Mouse (Mus musculus): ENCODE measurements at regions not wholly inside any gene's neighbourhood (a gene's known extent, or its start where the extent isn't known, plus 50 kb on each side); places are given as distances from the start of the nearest gene placed in this dataset.

- H3K9ac ChIP-seq (ENCODE audit: insufficient read depth, low read depth, low read length, poor library complexity, severe bottlenecking): no peak overlapping the region
- H3K4me1 ChIP-seq (ENCODE audit: control insufficient read depth in 2 of 2, insufficient read depth in 2 of 2, low read length in 2 of 2, poor library complexity in 1 of 2): no peaks in the 10 kb centered on the region
- H3K27ac ChIP-seq (ENCODE audit: insufficient read depth, low read depth, low read length, poor library complexity, severe bottlenecking): no peak overlapping the region
- H3K4me3 ChIP-seq (ENCODE audit: insufficient read depth in 1 of 2, low read depth in 1 of 2, low read length in 2 of 2, poor library complexity in 1 of 2, severe bottlenecking in 1 of 2): no peak overlapping the region
- no peak for DNase-seq (ENCODE audit: low read depth, low spot score)
- no peaks in the 10 kb centered on the region for H3K9me3 ChIP-seq (ENCODE audit: control insufficient read depth, insufficient read depth, low read depth, low read length)
- TF ChIP-seq ZNF384 (IDR thresholded peaks at IDR 0.05; ENCODE audit: low read depth, low read length): no peak
- TF ChIP-seq ZC3H11A (IDR thresholded peaks at IDR 0.05; ENCODE audit: borderline replicate concordance, low read depth, low read length): no peak
- TF ChIP-seq MAFK (IDR thresholded peaks at IDR 0.05; ENCODE audit: insufficient read depth, low read depth, low read length): no peak
- H3K36me3 ChIP-seq (ENCODE audit: control insufficient read depth, insufficient read depth, low read length, poor library complexity, severe bottlenecking): no peaks in the 10 kb centered on the region
- in situ Hi-C loops (cut with MboI; ENCODE audit: low sequenced_read_pairs in 2 of 2, unreplicated experiment in 2 of 2): no loop called here
Measured at GRCm38 (mm10) chr1:61118071-61118470, 140.3 kb downstream of the Icos start.

DNA sequence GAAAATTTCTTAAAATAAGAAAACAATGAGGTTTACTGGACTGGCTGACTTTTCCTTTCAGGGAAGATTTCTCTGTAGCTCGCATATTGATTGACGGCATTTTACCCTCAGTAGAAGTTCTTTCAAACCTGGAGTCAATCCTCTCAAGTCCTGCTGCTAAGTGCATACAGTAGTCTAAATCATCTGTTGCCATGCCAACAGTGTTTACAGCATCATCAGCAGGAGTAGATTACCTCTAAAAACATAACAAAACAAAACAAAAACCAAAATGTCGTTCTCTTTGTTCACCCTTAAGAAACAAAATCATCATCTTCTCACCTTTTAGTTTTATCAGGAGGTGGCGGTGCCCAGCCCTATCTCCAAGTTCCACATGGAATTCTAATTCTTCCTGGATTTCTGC lies 143.8 kb downstream of the Icos start:
- H3K4me3 ChIP-seq (ENCODE audit: insufficient read depth in 1 of 2, low read depth in 1 of 2, low read length in 2 of 2, poor library complexity in 1 of 2, severe bottlenecking in 1 of 2): no peak overlapping the region
- no peaks in the 10 kb centered on the region for H3K36me3 ChIP-seq (ENCODE audit: control insufficient read depth, insufficient read depth, low read length, poor library complexity, severe bottlenecking)
- TF ChIP-seq ZNF384 (IDR thresholded peaks at IDR 0.05; ENCODE audit: low read depth, low read length) (no peak), HCFC1 (IDR thresholded peaks at IDR 0.05; ENCODE audit: borderline replicate concordance, insufficient read depth, low read length) (no peak), CHD2 (IDR thresholded peaks at IDR 0.05; ENCODE audit: low read depth, low read length) (no peak), MAFK (IDR thresholded peaks at IDR 0.05; ENCODE audit: insufficient read depth, low read depth, low read length) (no peak), ZC3H11A (IDR thresholded peaks at IDR 0.05; ENCODE audit: borderline replicate concordance, low read depth, low read length) (no peak)
- DNase-seq (ENCODE audit: low read depth, low spot score): no peak
- no peaks in the 10 kb centered on the region for H3K4me1 ChIP-seq (ENCODE audit: control insufficient read depth in 2 of 2, insufficient read depth in 2 of 2, low read length in 2 of 2, poor library complexity in 1 of 2)
- in situ Hi-C loops (cut with MboI; ENCODE audit: low sequenced_read_pairs in 2 of 2, unreplicated experiment in 2 of 2): no loop called here
- no peak overlapping the region for H3K9ac ChIP-seq (ENCODE audit: insufficient read depth, low read depth, low read length, poor library complexity, severe bottlenecking)
- H3K9me3 ChIP-seq (ENCODE audit: control insufficient read depth, insufficient read depth, low read depth, low read length): no peaks in the 10 kb centered on the region
- no peak overlapping the region for H3K27ac ChIP-seq (ENCODE audit: insufficient read depth, low read depth, low read length, poor library complexity, severe bottlenecking)

DNA sequence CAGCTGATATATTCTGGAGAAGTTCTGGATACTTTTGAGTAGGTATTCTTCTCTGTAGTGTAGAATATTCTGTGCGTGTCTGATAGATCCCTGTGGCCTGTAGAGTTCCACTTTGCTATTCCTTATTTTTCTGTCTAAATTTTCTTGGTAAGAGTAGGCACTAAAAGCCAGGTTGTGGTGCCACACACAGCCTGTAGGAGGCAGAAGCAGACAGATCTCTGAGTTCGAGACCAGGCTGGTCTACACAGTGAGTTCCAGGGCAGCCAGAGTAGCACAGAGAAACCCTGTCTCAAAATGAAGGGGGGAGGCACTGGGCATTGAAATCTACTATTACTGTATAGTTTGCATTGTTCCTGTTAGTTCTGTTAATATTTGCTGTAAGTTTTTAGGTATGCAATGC lies 147.4 kb downstream of the Icos start:
- in situ Hi-C loops (cut with MboI; ENCODE audit: low sequenced_read_pairs in 2 of 2, unreplicated experiment in 2 of 2): no loop called here
- no peaks in the 10 kb centered on the region for H3K4me1 ChIP-seq (ENCODE audit: control insufficient read depth in 2 of 2, insufficient read depth in 2 of 2, low read length in 2 of 2, poor library complexity in 1 of 2)

DNA sequence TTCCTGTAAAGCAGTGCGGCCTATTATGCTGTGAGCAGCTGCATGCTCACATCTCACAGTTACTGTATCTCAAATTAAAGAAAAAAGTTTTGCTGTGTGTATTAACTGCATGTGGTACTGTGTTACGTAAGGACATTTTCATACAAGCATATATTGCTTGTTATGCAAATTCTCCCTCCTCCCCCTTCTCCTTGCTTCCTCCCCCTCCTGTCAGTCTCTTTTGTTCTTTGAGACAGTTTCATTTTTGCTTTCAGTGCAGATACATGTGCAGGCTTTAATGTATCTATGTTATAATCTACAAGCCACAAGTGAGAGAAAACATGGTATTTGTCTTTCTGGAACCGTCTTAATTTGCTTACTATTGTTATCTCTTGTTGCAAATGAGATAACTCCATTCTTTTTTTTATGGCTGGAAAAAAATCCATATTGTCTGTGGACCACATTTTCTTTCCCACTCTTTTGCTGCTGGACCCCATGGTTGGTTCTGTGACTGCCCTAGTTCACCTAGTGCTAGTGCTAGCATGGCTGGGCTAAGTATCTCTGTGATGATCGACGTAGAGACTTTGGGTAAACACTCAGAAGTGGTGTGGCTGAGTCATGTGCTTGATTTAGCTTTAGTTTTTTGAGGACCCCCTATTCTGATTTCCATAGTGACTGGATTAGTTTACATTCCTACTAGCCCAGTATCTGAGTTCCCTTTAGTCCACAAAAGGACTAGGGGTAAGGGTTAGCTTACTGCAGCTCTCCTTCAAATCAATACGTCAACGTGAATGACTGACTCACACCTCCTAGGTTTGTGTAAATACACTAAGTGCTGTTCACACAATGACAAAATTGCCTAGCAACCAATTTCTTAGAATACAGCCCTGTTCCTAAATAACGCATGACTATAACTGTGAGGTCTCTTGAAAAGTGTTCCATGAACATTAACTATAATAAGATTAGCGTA lies 158.1 kb downstream of the Icos start:
- no peaks in the 10 kb centered on the region for H3K9me3 ChIP-seq (ENCODE audit: control insufficient read depth, insufficient read depth, low read depth, low read length)
- H3K27ac ChIP-seq (ENCODE audit: insufficient read depth, low read depth, low read length, poor library complexity, severe bottlenecking): no peak overlapping the region
- H3K9ac ChIP-seq (ENCODE audit: insufficient read depth, low read depth, low read length, poor library complexity, severe bottlenecking): no peak overlapping the region
- in situ Hi-C loops (cut with MboI; ENCODE audit: low sequenced_read_pairs in 2 of 2, unreplicated experiment in 2 of 2): no loop called here
- no peak for DNase-seq (ENCODE audit: low read depth, low spot score)
- no peak overlapping the region for H3K4me3 ChIP-seq (ENCODE audit: insufficient read depth in 1 of 2, low read depth in 1 of 2, low read length in 2 of 2, poor library complexity in 1 of 2, severe bottlenecking in 1 of 2)
- no peaks in the 10 kb centered on the region for H3K36me3 ChIP-seq (ENCODE audit: control insufficient read depth, insufficient read depth, low read length, poor library complexity, severe bottlenecking)
- no peak for TF ChIP-seq ZNF384 (IDR thresholded peaks at IDR 0.05; ENCODE audit: low read depth, low read length)
- no peak for TF ChIP-seq HCFC1 (IDR thresholded peaks at IDR 0.05; ENCODE audit: borderline replicate concordance, insufficient read depth, low read length)
- no peak for TF ChIP-seq MAFK (IDR thresholded peaks at IDR 0.05; ENCODE audit: insufficient read depth, low read depth, low read length)
- no peak for TF ChIP-seq CHD2 (IDR thresholded peaks at IDR 0.05; ENCODE audit: low read depth, low read length)
- no peak for TF ChIP-seq ZC3H11A (IDR thresholded peaks at IDR 0.05; ENCODE audit: borderline replicate concordance, low read depth, low read length)
- no peaks in the 10 kb centered on the region for H3K4me1 ChIP-seq (ENCODE audit: control insufficient read depth in 2 of 2, insufficient read depth in 2 of 2, low read length in 2 of 2, poor library complexity in 1 of 2)

More for the DNA sequence above, 147.4 kb downstream of the Icos start:
- no peak overlapping the region for H3K4me3 ChIP-seq (ENCODE audit: insufficient read depth in 1 of 2, low read depth in 1 of 2, low read length in 2 of 2, poor library complexity in 1 of 2, severe bottlenecking in 1 of 2)
- no peaks in the 10 kb centered on the region for H3K9me3 ChIP-seq (ENCODE audit: control insufficient read depth, insufficient read depth, low read depth, low read length)
- TF ChIP-seq ZC3H11A (IDR thresholded peaks at IDR 0.05; ENCODE audit: borderline replicate concordance, low read depth, low read length): no peak
- no peak for TF ChIP-seq ZNF384 (IDR thresholded peaks at IDR 0.05; ENCODE audit: low read depth, low read length)
- no peak for TF ChIP-seq HCFC1 (IDR thresholded peaks at IDR 0.05; ENCODE audit: borderline replicate concordance, insufficient read depth, low read length)
- no peak for TF ChIP-seq MAFK (IDR thresholded peaks at IDR 0.05; ENCODE audit: insufficient read depth, low read depth, low read length)
- no peak for TF ChIP-seq CHD2 (IDR thresholded peaks at IDR 0.05; ENCODE audit: low read depth, low read length)
- DNase-seq (ENCODE audit: low read depth, low spot score): no peak
- H3K9ac ChIP-seq (ENCODE audit: insufficient read depth, low read depth, low read length, poor library complexity, severe bottlenecking): no peak overlapping the region
- no peaks in the 10 kb centered on the region for H3K36me3 ChIP-seq (ENCODE audit: control insufficient read depth, insufficient read depth, low read length, poor library complexity, severe bottlenecking)
- no peak overlapping the region for H3K27ac ChIP-seq (ENCODE audit: insufficient read depth, low read depth, low read length, poor library complexity, severe bottlenecking)

Measured in ES-E14 (cell line).